Mouse (Mus musculus): ENCODE results near the gene Anxa2. TPM values are rescaled to one million over a fixed set of nuclear protein-coding genes. Genes with fewer than 3 reads are reported as not detected.

The Anxa2 gene
- polyA plus RNA-seq, 1 experiment from 2014 or later: 158 TPM

GRCm38 (mm10) chr9:69450636-69451035, 2.8 kb upstream of the Anxa2 start:
- Histone ChIP-seq H3K27me3 (peaks cover 22% of the 10 kb centered on the region; the same call in 1 of the 2 replicates), H3K9ac (no peak overlapping the region), H3K4me3 (no peak overlapping the region), H3K36me3 (no peaks in the 10 kb centered on the region), H3K4me1 (replicated peaks) (peaks cover 21% of the 10 kb centered on the region), H3K9me3 (no peaks in the 10 kb centered on the region), H3K27ac (replicated peaks) (no peak overlapping the region), H3K4me2 (no peak overlapping the region)
- ATAC-seq (ENCODE audit: low FRiP score, low read depth): no peak
- whole genome bisulfite sequencing: 79% methylated on average over 9 of the region's 9 CpGs

DNA sequence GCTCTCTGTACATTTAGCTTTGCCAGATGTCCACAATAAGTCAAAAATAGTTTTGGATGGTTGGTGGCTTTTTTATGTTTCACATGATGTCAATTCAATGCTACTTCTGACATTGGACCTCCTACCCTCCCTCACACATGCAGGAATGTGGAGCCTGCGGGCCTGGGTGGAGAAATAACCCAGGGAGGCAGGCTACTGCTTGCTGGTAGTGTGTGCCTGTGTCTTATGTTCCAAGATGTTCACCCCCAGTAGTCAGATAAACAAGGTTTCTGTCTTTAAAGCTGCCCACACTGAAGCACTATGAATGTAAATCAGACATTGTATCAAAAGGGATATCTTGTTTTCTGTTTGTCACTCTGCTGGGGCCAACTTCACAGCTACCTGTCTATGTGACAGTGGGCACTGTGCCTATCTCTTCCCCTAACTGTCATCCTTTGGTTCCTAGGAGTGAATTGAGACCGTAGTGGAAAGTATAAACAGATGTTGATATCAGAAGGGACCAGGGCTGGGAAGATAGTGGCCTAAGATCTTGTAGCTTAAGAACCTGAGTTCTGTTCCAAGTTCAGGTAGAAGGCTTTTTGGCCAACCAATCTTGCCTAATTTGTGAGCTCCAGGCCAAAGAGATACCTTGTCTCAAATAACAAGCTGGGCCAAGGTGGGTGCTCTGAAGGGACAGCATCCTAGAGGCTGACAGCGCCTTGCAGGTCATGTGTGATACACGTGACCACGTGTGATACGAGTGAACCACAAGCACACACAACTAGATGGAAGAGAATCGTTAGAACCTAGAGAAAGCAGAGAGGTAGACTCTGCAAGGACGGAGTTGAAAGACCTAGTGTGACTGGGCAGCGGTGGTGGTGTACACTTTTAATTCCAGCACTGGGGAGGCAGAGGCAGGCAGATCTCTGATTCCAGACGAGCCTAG, 1.3 kb upstream of the Anxa2 start:
- Histone ChIP-seq H3K36me3 (no peaks in the 10 kb centered on the region), H3K4me3 (no peak overlapping the region), H3K27me3 (peaks cover 23% of the 10 kb centered on the region; the same call in 1 of the 2 replicates), H3K4me1 (replicated peaks) (peaks cover 23% of the 10 kb centered on the region), H3K4me2 (no peak overlapping the region), H3K27ac (replicated peaks) (no peak overlapping the region), H3K9ac (no peak overlapping the region), H3K9me3 (no peaks in the 10 kb centered on the region)
- 96% methylated on average over 10 of the region's 10 CpGs for WGBS
- no peak for ATAC-seq (ENCODE audit: low FRiP score, low read depth)

DNA sequence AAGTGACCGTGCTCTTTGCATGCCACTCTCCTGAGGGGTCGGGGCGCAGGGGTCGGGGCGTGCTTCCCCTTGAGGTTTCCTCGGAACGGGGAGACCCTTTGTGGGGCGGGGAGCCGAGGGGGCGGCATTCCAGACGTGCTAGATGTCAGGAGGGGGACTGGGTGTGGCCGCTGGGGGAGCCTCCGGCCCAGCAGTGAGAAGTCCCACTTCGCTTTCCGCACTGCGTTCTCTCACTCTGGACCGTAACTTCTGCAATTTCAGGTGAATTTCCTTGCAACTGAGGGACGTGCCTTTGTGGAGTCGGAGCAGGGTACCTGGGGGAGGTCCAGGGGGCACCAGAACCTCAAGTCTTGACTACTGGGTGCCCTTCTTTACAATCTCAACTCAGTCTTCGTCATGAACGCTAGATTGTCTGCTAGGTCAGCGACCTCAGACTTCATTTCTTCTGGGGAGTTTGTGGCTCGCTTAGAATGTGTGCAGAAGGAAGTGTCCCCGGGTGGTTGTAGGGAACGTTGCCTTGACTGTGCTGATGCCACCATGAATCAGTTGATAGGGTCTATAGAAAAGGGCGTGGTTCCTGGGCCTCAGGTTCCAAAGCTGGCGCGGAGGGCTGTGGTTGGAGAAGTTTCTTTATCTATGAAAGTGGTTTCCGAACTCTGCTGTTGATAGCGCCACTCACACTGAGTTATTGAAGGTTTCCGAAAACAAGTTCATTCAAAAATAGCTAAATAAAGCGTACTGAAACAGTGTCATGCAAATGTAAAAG, 664 bp downstream of the Anxa2 start:
- Histone ChIP-seq H3K36me3 (no peaks in the 10 kb centered on the region), H3K9ac (peak overlapping the region; percentile 39), H3K4me1 (replicated peaks) (peaks cover 33% of the 10 kb centered on the region), H3K9me3 (no peaks in the 10 kb centered on the region), H3K4me2 (peak overlapping the region; percentile 64), H3K4me3 (peak overlapping the region; percentile 45), H3K27ac (replicated peaks) (peak overlapping the region; percentile 66), H3K27me3 (peaks cover 23% of the 10 kb centered on the region; the same call in 1 of the 2 replicates)
- WGBS: 7% methylated on average over 32 of the region's 32 CpGs
- peak; percentile 40; the same call in 1 of the 2 replicates for ATAC-seq (ENCODE audit: low FRiP score, low read depth)

- no peak for ATAC-seq (ENCODE audit: low FRiP score, low read depth)
- Histone ChIP-seq H3K4me3 (peak overlapping the region; percentile 45; the same call in 1 of the 2 replicates), H3K4me1 (replicated peaks) (peaks cover 36% of the 10 kb centered on the region), H3K27me3 (peaks cover 23% of the 10 kb centered on the region; the same call in 1 of the 2 replicates), H3K9me3 (no peaks in the 10 kb centered on the region), H3K9ac (no peak overlapping the region), H3K27ac (replicated peaks) (peak overlapping the region; percentile 72; the same call in 1 of the 2 replicates), H3K4me2 (peak overlapping the region; percentile 64), H3K36me3 (no peaks in the 10 kb centered on the region)
- WGBS: 59% methylated on average over 4 of the region's 4 CpGs
Observed at GRCm38 (mm10) chr9:69454691-69455090, 1.3 kb downstream of the Anxa2 start.

- no peak overlapping the region for H3K4me3 ChIP-seq
- H3K27ac ChIP-seq (replicated peaks): peak overlapping the region; percentile 72
- H3K9ac ChIP-seq: no peak overlapping the region
- H3K36me3 ChIP-seq: no peaks in the 10 kb centered on the region
- H3K4me2 ChIP-seq: peak overlapping the region; percentile 64
- H3K4me1 ChIP-seq (replicated peaks): peaks cover 36% of the 10 kb centered on the region
- no peaks in the 10 kb centered on the region for H3K9me3 ChIP-seq
- peaks cover 23% of the 10 kb centered on the region; the same call in 1 of the 2 replicates for H3K27me3 ChIP-seq
- WGBS: 82% methylated on average over 4 of the region's 4 CpGs
- ATAC-seq (ENCODE audit: low FRiP score, low read depth): no peak
Observed at GRCm38 (mm10) chr9:69455391-69455790, 2.0 kb downstream of the Anxa2 start.

GRCm38 (mm10) chr9:69456406-69457075, 3.1 kb downstream of the Anxa2 start:
- H3K9ac ChIP-seq: no peak overlapping the region
- H3K4me2 ChIP-seq: no peak overlapping the region
- WGBS: 78% methylated on average over 15 of the region's 15 CpGs
- no peaks in the 10 kb centered on the region for H3K36me3 ChIP-seq
- no peak overlapping the region for H3K4me3 ChIP-seq
- peaks cover 23% of the 10 kb centered on the region; the same call in 1 of the 2 replicates for H3K27me3 ChIP-seq
- H3K9me3 ChIP-seq: no peaks in the 10 kb centered on the region
- ATAC-seq (ENCODE audit: low FRiP score, low read depth): no peak
- peaks cover 36% of the 10 kb centered on the region for H3K4me1 ChIP-seq (replicated peaks)
- no peak overlapping the region for H3K27ac ChIP-seq (replicated peaks)

GRCm38 (mm10) chr9:69457143-69457542, 3.7 kb downstream of the Anxa2 start:
- Histone ChIP-seq H3K27ac (replicated peaks) (0 out of 2 replicates have a peak overlapping the region, but pooled peaks have one; percentile 51), H3K9me3 (no peaks in the 10 kb centered on the region), H3K9ac (no peak overlapping the region), H3K4me3 (no peak overlapping the region), H3K4me2 (no peak overlapping the region), H3K27me3 (peaks cover 23% of the 10 kb centered on the region; the same call in 1 of the 2 replicates), H3K36me3 (no peaks in the 10 kb centered on the region), H3K4me1 (replicated peaks) (peaks cover 36% of the 10 kb centered on the region)
- 93% methylated on average over 3 of the region's 3 CpGs for WGBS
- ATAC-seq (ENCODE audit: low FRiP score, low read depth): no peak

DNA sequence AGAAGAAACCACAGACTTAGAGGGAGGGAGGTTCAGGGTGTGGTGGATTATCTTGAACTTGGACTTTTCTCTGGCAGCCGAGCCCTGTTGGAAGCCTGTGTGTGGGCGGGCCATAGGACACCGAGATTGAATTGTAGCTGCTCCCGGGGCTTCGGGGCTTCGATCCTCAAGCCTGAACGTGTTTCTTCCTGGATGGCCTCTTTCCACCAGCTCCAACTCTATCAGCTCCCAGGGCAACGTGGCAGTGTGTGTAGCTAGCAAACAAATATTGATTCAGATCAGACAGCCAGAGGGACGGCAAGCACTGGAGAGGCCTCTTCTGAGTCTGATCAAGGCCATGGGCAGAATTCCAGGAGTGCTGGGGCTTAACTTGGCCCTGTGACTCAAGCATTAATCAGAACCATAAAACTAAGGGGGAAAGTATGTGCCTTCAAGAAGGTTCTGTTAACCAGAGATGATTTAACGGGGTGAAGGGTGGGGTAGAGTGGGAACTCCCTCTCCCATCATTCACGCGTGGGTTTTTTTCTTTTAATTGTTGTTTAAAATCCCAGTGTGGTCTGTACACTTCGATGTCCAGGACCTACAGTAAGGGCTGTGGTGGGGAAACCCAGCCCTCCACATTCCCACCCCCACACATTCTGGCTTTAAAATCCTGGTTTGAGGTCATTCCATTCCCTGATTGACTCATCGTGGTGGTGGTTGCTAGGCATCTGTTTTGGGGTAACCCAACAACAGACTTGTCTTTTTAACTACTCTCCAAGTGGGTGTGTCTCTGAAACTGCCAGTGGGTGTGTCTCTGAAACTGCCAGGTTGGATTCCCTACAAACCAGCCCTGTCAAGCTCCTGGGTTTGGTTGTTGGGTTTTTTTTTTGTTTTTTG, 4.6 kb downstream of the Anxa2 start:
- peaks cover 23% of the 10 kb centered on the region; the same call in 1 of the 2 replicates for H3K27me3 ChIP-seq
- WGBS: 46% methylated on average over 14 of the region's 14 CpGs
- no peak overlapping the region for H3K4me3 ChIP-seq
- H3K27ac ChIP-seq (replicated peaks): peak overlapping the region; percentile 51
- H3K9me3 ChIP-seq: no peaks in the 10 kb centered on the region
- peaks cover 36% of the 10 kb centered on the region for H3K4me1 ChIP-seq (replicated peaks)
- no peak overlapping the region for H3K9ac ChIP-seq
- 0 out of 2 replicates have a peak overlapping the region, but pooled peaks have one; percentile 0 for H3K4me2 ChIP-seq
- H3K36me3 ChIP-seq: no peaks in the 10 kb centered on the region
- no peak for ATAC-seq (ENCODE audit: low FRiP score, low read depth)

GRCm38 (mm10) chr9:69458982-69459381, 5.6 kb downstream of the Anxa2 start:
- Histone ChIP-seq H3K9ac (no peak overlapping the region), H3K36me3 (no peaks in the 10 kb centered on the region), H3K4me3 (no peak overlapping the region), H3K27ac (replicated peaks) (peak overlapping the region; percentile 31; the same call in 1 of the 2 replicates), H3K9me3 (no peaks in the 10 kb centered on the region), H3K4me2 (no peak overlapping the region), H3K4me1 (replicated peaks) (peaks cover 26% of the 10 kb centered on the region), H3K27me3 (peaks cover 16% of the 10 kb centered on the region; the same call in 1 of the 2 replicates)
- ATAC-seq (ENCODE audit: low FRiP score, low read depth): no peak
- 76% methylated on average over 2 of the region's 2 CpGs for WGBS

DNA sequence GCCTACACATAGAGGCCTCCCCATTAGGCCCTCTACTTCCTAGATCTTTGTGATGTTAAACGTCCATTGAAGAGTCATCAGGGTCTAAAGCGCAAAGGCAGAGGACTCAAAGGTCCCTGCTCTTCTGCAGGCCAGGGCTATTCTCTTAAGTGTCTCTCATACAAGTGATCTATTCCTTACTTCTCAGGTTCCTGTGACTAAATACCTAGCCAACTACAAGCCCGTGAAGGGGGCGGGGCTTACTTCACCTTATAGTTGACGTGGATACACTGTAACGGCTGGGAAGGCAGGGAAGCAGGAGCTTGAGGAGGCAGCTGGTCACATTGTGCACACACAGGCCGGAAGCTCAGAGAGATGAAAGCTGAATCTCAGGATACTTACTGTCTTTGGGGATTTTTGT, 6.5 kb downstream of the Anxa2 start:
- WGBS: 89% methylated on average over 7 of the region's 7 CpGs
- Histone ChIP-seq H3K4me3 (no peak overlapping the region), H3K27me3 (peaks cover 8% of the 10 kb centered on the region; the same call in 1 of the 2 replicates)

GRCm38 (mm10) chr9:69463046-69463445, 9.6 kb downstream of the Anxa2 start:
- Histone ChIP-seq H3K4me2 (no peak overlapping the region), H3K36me3 (no peaks in the 10 kb centered on the region), H3K27ac (replicated peaks) (no peak overlapping the region), H3K9ac (no peak overlapping the region), H3K9me3 (no peaks in the 10 kb centered on the region), H3K4me1 (replicated peaks) (peaks cover 8% of the 10 kb centered on the region), H3K27me3 (no peaks in the 10 kb centered on the region), H3K4me3 (no peak overlapping the region)
- ATAC-seq (ENCODE audit: low FRiP score, low read depth): no peak
- 82% methylated on average over 2 of the region's 2 CpGs for WGBS

More for the DNA sequence above, 6.5 kb downstream of the Anxa2 start:
- Histone ChIP-seq H3K36me3 (no peaks in the 10 kb centered on the region), H3K9me3 (no peaks in the 10 kb centered on the region), H3K9ac (no peak overlapping the region), H3K27ac (replicated peaks) (no peak overlapping the region), H3K4me1 (replicated peaks) (peaks cover 21% of the 10 kb centered on the region), H3K4me2 (no peak overlapping the region)
- no peak for ATAC-seq (ENCODE audit: low FRiP score, low read depth)
